Mouse (Mus musculus) ovary, adult 10 weeks (tissue): ENCODE results near the gene Armcx3. TPM values are rescaled to one million over a fixed set of nuclear protein-coding genes. Genes with fewer than 3 reads are reported as not detected.

ENCODE experiments used
- polyA plus RNA-seq: library from polyadenylated mRNA; stranded (reverse); fragments of 350-450 nt; fragmentation: Illumina TruSeq; extraction: RNeasy Lipid Tissue Mini Kit (QIAGEN cat#74804); gene quantifications from one replicate; pipeline ENCODE4 v1.2.3, GENCODE M21; 2014

Gene Armcx3
- polyA plus RNA-seq, result 137 TPM

GRCm38 (mm10) chrX:134756434-134757292 is at the start of gene Armcx3:
Armcx3 (plus strand) TSS chrX:134756595.

DNA sequence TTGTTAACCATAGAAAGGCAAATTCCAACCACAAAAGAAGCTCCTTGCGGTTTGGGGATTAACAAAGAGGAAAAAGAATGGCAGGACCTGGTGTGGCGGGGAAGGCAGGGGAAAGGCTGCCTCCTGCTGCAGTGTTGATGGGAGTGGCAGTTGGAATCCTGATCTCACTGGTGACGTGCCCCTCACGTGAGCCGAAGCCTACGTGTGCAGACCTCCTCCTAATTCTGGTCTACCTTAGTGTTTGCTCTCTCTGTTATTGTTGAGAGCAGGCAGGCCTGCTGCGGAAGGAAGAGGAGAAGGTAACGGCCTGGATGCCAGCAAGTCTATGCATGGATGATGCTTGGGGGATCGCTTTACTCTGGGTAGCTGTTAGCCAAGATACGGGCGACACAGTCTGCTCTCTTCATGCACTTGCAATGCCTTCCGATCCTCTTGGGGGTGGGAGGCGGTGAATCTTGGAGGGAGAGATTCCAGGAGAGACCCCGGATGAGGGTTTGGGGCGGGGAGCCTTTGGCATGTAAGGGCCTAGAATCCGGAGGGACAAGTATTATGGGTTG is 38.6 kb upstream of the Armcx3 start, which contains the start of gene Armcx1:
Gene Armcx1, plus strand, starts transcription at position 212 of the 557 bp plus-strand sequence.

DNA sequence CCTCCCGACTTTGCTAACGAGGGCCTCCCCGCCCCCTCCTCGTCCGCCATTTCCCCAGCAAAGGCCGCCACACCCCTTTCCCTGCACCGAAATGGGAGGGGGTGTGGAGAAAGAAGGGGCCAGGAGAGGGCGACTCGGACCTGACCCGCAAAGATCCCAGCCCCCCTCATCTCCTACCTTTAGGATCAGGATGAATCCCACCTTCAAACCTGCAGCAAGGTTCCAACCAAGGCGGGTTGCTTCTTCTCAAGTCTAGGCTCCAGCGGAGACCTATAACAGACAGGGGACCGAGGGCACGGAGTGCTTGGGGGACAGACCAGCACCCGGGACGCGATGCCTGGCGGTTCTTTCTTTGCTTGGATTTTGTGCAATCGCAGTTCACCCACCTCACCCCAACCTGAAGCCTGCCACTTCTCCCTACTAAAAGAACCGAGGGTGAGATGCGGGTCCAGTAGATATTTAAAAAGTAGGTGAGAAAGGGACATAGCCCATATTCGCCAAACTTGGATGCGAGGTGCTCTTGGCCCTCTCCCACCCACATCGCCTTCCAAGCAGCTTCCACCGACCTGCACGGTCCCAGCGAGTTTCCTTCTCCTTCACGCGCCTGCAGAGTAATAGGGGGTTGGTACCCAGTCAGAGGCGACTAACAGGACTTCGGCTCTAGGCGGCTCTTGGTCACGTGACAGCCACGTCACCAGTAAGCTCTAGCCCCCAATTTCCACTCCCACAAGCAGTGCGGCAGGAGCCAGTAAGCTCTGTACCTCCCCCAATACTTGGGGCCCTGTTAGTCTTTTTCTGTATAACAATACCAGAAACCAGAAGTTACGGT is 5.4 kb upstream of the Armcx3 start, which contains the start of gene Armcx6:
Gene Armcx6, minus strand, starts transcription at position 654 of the 829 bp plus-strand sequence.

DNA sequence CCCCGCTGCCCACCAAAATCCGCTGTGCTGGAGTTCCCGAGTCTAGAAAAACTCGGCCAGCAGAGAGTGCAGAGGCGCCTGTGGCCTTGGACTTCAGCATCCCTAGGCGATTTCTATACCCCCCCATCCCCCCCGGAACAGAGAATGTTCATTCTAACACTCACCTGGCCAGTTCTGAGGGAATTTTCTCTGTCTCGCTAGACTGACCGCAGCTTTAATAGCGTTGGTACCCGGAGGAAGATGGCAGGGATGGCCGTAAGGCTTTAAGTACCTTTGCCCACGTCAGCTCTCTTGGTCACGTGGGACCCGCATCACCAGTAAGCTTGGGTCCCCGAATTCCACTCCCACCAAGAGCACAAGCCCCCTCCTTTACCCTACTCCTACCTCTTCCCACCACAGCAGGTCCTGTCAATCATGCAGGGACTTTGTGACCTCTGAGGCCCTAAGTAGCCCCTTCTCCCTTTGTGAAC is 52.4 kb downstream of the Armcx3 start, which contains the start of gene Armcx2:
Gene Armcx2, minus strand, starts transcription at position 467 of the 470 bp plus-strand sequence.

Other genes starting within 250 kb of the Armcx3 start
- gene Timm8a1, start 214.7 kb upstream of the Armcx3 start, polyA plus RNA-seq, result 113 TPM
- 4.9 TPM for gene Btk, start 173.0 kb upstream of the Armcx3 start, polyA plus RNA-seq
- gene Rpl36a, start 170.9 kb upstream of the Armcx3 start, polyA plus RNA-seq, result 1,205 TPM
- 13.2 TPM for gene Gla, start 155.5 kb upstream of the Armcx3 start, polyA plus RNA-seq
- 266 TPM for gene Hnrnph2, start 155.4 kb upstream of the Armcx3 start, polyA plus RNA-seq
- gene Armcx4, start 70.1 kb upstream of the Armcx3 start, polyA plus RNA-seq, result 13.5 TPM
- 68.9 TPM for gene Armcx1, start 38.6 kb upstream of the Armcx3 start, polyA plus RNA-seq
- gene Armcx6, start 5.2 kb upstream of the Armcx3 start, polyA plus RNA-seq, result 28.3 TPM
- gene Armcx2, start 52.6 kb downstream of the Armcx3 start, polyA plus RNA-seq, result 178 TPM
- 4.3 TPM for gene Nxf2, start 208.2 kb downstream of the Armcx3 start, polyA plus RNA-seq